Mouse (Mus musculus) adrenal gland, postnatal 25 days (tissue): ENCODE measurements at regions not wholly inside any gene's neighbourhood (a gene's known extent, or its start where the extent isn't known, plus 50 kb on each side); places are given as distances from the start of the nearest gene placed in this dataset.
A peak's percentile ranks its signal among the peaks of the same experiment; 100 is the strongest.

Experiments
- DNase-seq: peaks from one replicate; pipeline ENCODE4 v3.0.0; 2021; ENCODE audit warnings: mixed read lengths

GRCm38 (mm10) chr7:35958052-35958451 is 155.2 kb upstream of the Zfp507 start:
- DNase-seq = no peak

GRCm38 (mm10) chr7:35948794-35949193 is 146.0 kb upstream of the Zfp507 start:
- no peak for DNase-seq

- no peak for DNase-seq
These were observed 145.6 kb upstream of the Zfp507 start for GRCm38 (mm10) chr7:35948389-35948788.

GRCm38 (mm10) chr7:35941086-35941485 is 138.3 kb upstream of the Zfp507 start:
- DNase-seq = no peak

- DNase-seq = no peak
These were observed 135.5 kb upstream of the Zfp507 start for GRCm38 (mm10) chr7:35938123-35938869.

GRCm38 (mm10) chr7:35926749-35927148 is 123.9 kb upstream of the Zfp507 start:
- no peak for DNase-seq

GRCm38 (mm10) chr7:35922582-35922981 is 119.8 kb upstream of the Zfp507 start:
- DNase-seq = no peak

GRCm38 (mm10) chr7:35920884-35921283 is 118.1 kb upstream of the Zfp507 start:
- no peak for DNase-seq

GRCm38 (mm10) chr7:35920194-35920609 is 117.4 kb upstream of the Zfp507 start:
- DNase-seq = peak; percentile 53

- DNase-seq = no peak
These were observed 107.4 kb upstream of the Zfp507 start for GRCm38 (mm10) chr7:35910109-35910706.

GRCm38 (mm10) chr7:35901942-35902381 is 99.2 kb upstream of the Zfp507 start:
- DNase-seq = peak; percentile 77

- DNase-seq = no peak
These were observed 96.1 kb upstream of the Zfp507 start for GRCm38 (mm10) chr7:35898701-35899445.

- DNase-seq = no peak
These were observed 90.5 kb upstream of the Zfp507 start for GRCm38 (mm10) chr7:35893292-35893691.

- DNase-seq = no peak
These were observed 83.2 kb upstream of the Zfp507 start for GRCm38 (mm10) chr7:35886051-35886450.

GRCm38 (mm10) chr7:35879755-35880304 is 77.0 kb upstream of the Zfp507 start:
- peak; percentile 79 for DNase-seq

GRCm38 (mm10) chr7:35878164-35878563 is 75.4 kb upstream of the Zfp507 start:
- no peak for DNase-seq

- DNase-seq = no peak
These were observed 58.2 kb upstream of the Zfp507 start for GRCm38 (mm10) chr7:35861049-35861448.

- peak; percentile 36 for DNase-seq
These were observed 56.8 kb upstream of the Zfp507 start for GRCm38 (mm10) chr7:35859601-35860000.

- no peak for DNase-seq
These were observed 54.9 kb upstream of the Zfp507 start for GRCm38 (mm10) chr7:35857693-35858092.
